In the genomic region with DNA sequence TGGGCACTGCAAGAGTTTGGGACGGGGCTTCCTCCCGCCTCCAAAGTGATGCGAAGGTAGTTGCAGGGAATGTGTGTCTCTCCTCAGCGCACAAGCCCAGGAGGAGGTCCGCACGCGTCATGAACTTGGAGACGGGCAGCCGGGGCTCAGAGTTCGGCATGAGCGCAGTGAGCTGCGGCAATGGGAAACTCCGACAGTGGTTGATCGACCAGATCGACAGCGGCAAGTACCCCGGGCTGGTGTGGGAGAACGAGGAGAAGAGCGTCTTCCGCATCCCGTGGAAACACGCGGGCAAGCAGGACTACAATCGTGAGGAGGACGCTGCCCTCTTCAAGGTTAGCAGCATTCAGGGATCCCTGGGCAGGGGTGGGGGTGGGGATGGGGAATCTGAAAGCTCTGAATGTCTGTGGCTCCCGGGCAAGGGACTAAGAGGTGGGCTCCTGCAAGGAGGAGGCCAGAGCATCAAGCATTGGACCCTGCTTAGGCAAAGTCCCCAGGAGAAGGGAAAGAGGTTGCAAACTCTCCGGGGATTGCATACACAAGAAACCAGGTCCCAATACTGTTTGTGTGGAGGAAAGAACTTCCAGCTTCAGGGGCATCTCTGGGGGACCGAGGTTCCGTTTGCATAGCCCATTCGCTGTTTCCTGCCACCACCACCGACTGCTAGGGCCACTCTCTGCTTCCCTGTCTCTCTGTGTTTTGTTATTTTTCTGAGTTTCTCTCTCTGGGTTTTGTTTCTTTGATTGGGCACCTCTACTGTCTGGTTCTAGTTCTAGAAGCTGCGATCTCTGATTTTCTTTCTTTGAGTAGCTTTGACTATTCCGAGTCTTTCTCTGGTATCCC, we compare ENCODE assay signal across 8 mouse cellular contexts. TPM values are rescaled to one million over a fixed set of nuclear protein-coding genes. Genes with fewer than 3 reads are reported as not detected.
DNase-seq lines count a peak whose midpoint lies in the region; ATAC-seq and TF ChIP-seq lines count a peak whose summit lies in the region.

No protein-coding gene starts in this region.

- H3K4me1 ChIP-seq in ES-E14 (ENCODE audit: control insufficient read depth in 2 of 2, insufficient read depth in 2 of 2, low read length in 2 of 2, poor library complexity in 1 of 2): peaks cover 0 to 5% of the 10 kb centered on the region in 2 experiments; a peak in 1 of 4 replicates
- peaks cover 23% of the 10 kb centered on the region for H3K4me1 ChIP-seq in embryonic facial prominence, embryonic 15.5 days
- H3K4me1 ChIP-seq in neural tube, embryonic 14.5 days (ENCODE audit: control insufficient read depth, insufficient read depth, low read length): peaks cover 13% of the 10 kb centered on the region; the same call in 1 of the 2 replicates

- 3% methylated on average over 33 of the region's 33 CpGs for WGBS in embryonic facial prominence, embryonic 15.5 days
- 3% methylated on average over 33 of the region's 33 CpGs for WGBS in neural tube, embryonic 14.5 days

- H3K27me3 ChIP-seq in embryonic facial prominence, embryonic 15.5 days: peaks cover 70% of the 10 kb centered on the region
- peaks cover 44% of the 10 kb centered on the region for H3K27me3 ChIP-seq in neural tube, embryonic 14.5 days (ENCODE audit: control insufficient read depth, insufficient read depth, low read length)

- no peak for ATAC-seq in embryonic facial prominence, embryonic 15.5 days (ENCODE audit: insufficient number of reproducible peaks, low FRiP score, low TSS enrichment, low read depth)
- peak; percentile 42; the same call in 1 of the 2 replicates for ATAC-seq in neural tube, embryonic 14.5 days (ENCODE audit: low read depth)

- H3K9ac ChIP-seq in ES-E14 (ENCODE audit: insufficient read depth, low read depth, low read length, poor library complexity, severe bottlenecking): no peak overlapping the region
- H3K9ac ChIP-seq in embryonic facial prominence, embryonic 15.5 days: no peak overlapping the region
- no peak overlapping the region for H3K9ac ChIP-seq in neural tube, embryonic 14.5 days (replicated peaks; ENCODE audit: low read depth, low read length)

- peak; percentile 9 for DNase-seq in kidney, adult 18-20 months
- DNase-seq in kidney, postnatal 25 days: no peak
- no peak for DNase-seq in ES-E14 (ENCODE audit: low read depth, low spot score)
- DNase-seq in kidney, postnatal 4 days: peak; percentile 18 to 44
- DNase-seq in frontal cortex, postnatal 36 days (ENCODE audit: low spot score in 2 of 2): no peak
- DNase-seq in cerebellum, adult 11 months: no peak

- H3K9me3 ChIP-seq in ES-E14 (ENCODE audit: control insufficient read depth, insufficient read depth, low read depth, low read length): no peaks in the 10 kb centered on the region
- no peaks in the 10 kb centered on the region for H3K9me3 ChIP-seq in embryonic facial prominence, embryonic 15.5 days (replicated peaks)
- no peaks in the 10 kb centered on the region for H3K9me3 ChIP-seq in neural tube, embryonic 14.5 days (ENCODE audit: control insufficient read depth, low read length)

- no peak overlapping the region for H3K27ac ChIP-seq in ES-E14 (ENCODE audit: insufficient read depth, low read depth, low read length, poor library complexity, severe bottlenecking)
- H3K27ac ChIP-seq in embryonic facial prominence, embryonic 15.5 days (replicated peaks): no peak overlapping the region
- H3K27ac ChIP-seq in neural tube, embryonic 14.5 days (ENCODE audit: low read depth, low read length): no peak overlapping the region

- H3K4me3 ChIP-seq in ES-E14 (ENCODE audit: insufficient read depth in 1 of 2, low read depth in 1 of 2, low read length in 2 of 2, poor library complexity in 1 of 2, severe bottlenecking in 1 of 2): peak overlapping the region; percentile 32 to 55; a peak in 2 of 4 replicates
- H3K4me3 ChIP-seq in embryonic facial prominence, embryonic 15.5 days (replicated peaks): peak overlapping the region; percentile 39
- peak overlapping the region; percentile 29 for H3K4me3 ChIP-seq in neural tube, embryonic 14.5 days (ENCODE audit: low read depth, low read length)

- H3K36me3 ChIP-seq in ES-E14 (ENCODE audit: control insufficient read depth, insufficient read depth, low read length, poor library complexity, severe bottlenecking): no peaks in the 10 kb centered on the region
- H3K36me3 ChIP-seq in embryonic facial prominence, embryonic 15.5 days: no peaks in the 10 kb centered on the region
- H3K36me3 ChIP-seq in neural tube, embryonic 14.5 days (ENCODE audit: control insufficient read depth, insufficient read depth, low read length): no peaks in the 10 kb centered on the region

- H3K4me2 ChIP-seq in embryonic facial prominence, embryonic 15.5 days (replicated peaks): peak overlapping the region; percentile 75
- H3K4me2 ChIP-seq in neural tube, embryonic 14.5 days (ENCODE audit: low read depth, low read length): peak overlapping the region; percentile 70

- in situ Hi-C loops in ES-E14 (cut with MboI; ENCODE audit: low sequenced_read_pairs in 2 of 2, unreplicated experiment in 2 of 2): no loop called here

TF ChIP-seq in ES-E14, 5 proteins besides CTCF, POLR2A, EP300 and RAD21:
- no peak for TF ChIP-seq HCFC1 (IDR thresholded peaks at IDR 0.05; ENCODE audit: borderline replicate concordance, insufficient read depth, low read length)
- TF ChIP-seq MAFK (IDR thresholded peaks at IDR 0.05; ENCODE audit: insufficient read depth, low read depth, low read length): no peak
- TF ChIP-seq ZNF384 (IDR thresholded peaks at IDR 0.05; ENCODE audit: low read depth, low read length): no peak
TF ChIP-seq in ES-E14: peak in this region for 0.

RNA-seq across cellular contexts. Expression of gene Irf4, which starts 1.7 kb away (rescaled TPM):
- total RNA-seq in ES-E14 (2012; rRNA removed): 0.11 and 0.45 TPM in 2 replicates
- polyA plus RNA-seq in embryonic facial prominence, embryonic 15.5 days (2015; fragmentation: Nextera tagmentation; extraction: Ambion mirVana): 0.16 and 0.20 TPM in 2 replicates
- 0.09 TPM in 1 of 2 replicates, not detected in the other for polyA plus RNA-seq in neural tube, embryonic 14.5 days (2014; fragmentation: Nextera tagmentation; extraction: Ambion mirVana)

Comparison
In these comparisons a context has a peak if more than half of its experiments do, and no peak if none do; other contexts are left out.
1. DNase-seq: peak in kidney, adult 18-20 months (single experiment) and kidney, postnatal 4 days (2 of 2); none in kidney, postnatal 25 days (0 of 2), ES-E14 (single experiment), frontal cortex, postnatal 36 days (0 of 2) and cerebellum, adult 11 months (single experiment).
2. Peak in every context shown above with its lines, with median percentiles within 50 percentile points of each other: H3K4me3 ChIP-seq.